Mouse (Mus musculus) limb, embryonic 12.5 days (tissue): ENCODE results near the gene Tmcc1. TPM values are rescaled to one million over a fixed set of nuclear protein-coding genes. Genes with fewer than 3 reads are reported as not detected.

Experiments used
- ATAC-seq: fragments of 200-750 bp; cut with Nextera tagmentation; 2 replicates; pipeline ENCODE4 v1.8.0; 2017; ENCODE audit warnings: low read depth, moderate TSS enrichment; ENCODE audit not compliant: insufficient number of reproducible peaks, insufficient read depth, low FRiP score, low TSS enrichment
- H3K27ac ChIP-seq: fragments of 300-500 bp; sonication (generic); 2 replicates; pipeline ENCODE4 v1.5.1; 2016; ENCODE audit warnings: mild to moderate bottlenecking, moderate library complexity
- H3K27me3 ChIP-seq: fragments of 300-500 bp; sonication (generic); 2 replicates; pipeline ENCODE4 v1.6.1; 2016; ENCODE audit warnings: mild to moderate bottlenecking, moderate library complexity
- H3K36me3 ChIP-seq: fragments of 300-500 bp; sonication (generic); 2 replicates; pipeline ENCODE4 v1.6.1; 2016; ENCODE audit warnings: mild to moderate bottlenecking, moderate library complexity
- H3K4me1 ChIP-seq: fragments of 300-500 bp; sonication (generic); replicated peaks from 2 replicates; pipeline ENCODE4 v1.6.1; 2016
- H3K4me2 ChIP-seq: fragments of 300-500 bp; sonication (generic); 2 replicates; pipeline ENCODE4 v1.6.1; 2016; ENCODE audit warnings: mild to moderate bottlenecking, moderate library complexity
- H3K4me3 ChIP-seq: fragments of 300-500 bp; sonication (generic); replicated peaks from 2 replicates; pipeline ENCODE4 v1.5.1; 2016; ENCODE audit warnings: mild to moderate bottlenecking
- H3K9ac ChIP-seq: fragments of 300-500 bp; sonication (generic); replicated peaks from 2 replicates; pipeline ENCODE4 v1.6.1; 2016; ENCODE audit warnings: mild to moderate bottlenecking, moderate library complexity
- H3K9me3 ChIP-seq: fragments of 300-500 bp; sonication (generic); 2 replicates; pipeline ENCODE4 v1.6.1; 2016; ENCODE audit warnings: mild to moderate bottlenecking, moderate library complexity
- WGBS: fragments of 180-500 bp; shearing (Covaris S2); methylation state at CpG from one replicate; pipeline ENCODE4 v1.1.7; 2016; 5-methylcytosine and 5-hydroxymethylcytosine counted together
- polyA plus RNA-seq: library from polyadenylated mRNA; unstranded; fragments of >200 nt; fragmentation: Nextera tagmentation; extraction: Ambion mirVana; gene quantifications from 2 replicates; pipeline ENCODE4 v1.2.1, GENCODE M21; 2016

Tmcc1 gene
- polyA plus RNA-seq, 1 experiment from 2014 or later, result 19.4 TPM

DNA sequence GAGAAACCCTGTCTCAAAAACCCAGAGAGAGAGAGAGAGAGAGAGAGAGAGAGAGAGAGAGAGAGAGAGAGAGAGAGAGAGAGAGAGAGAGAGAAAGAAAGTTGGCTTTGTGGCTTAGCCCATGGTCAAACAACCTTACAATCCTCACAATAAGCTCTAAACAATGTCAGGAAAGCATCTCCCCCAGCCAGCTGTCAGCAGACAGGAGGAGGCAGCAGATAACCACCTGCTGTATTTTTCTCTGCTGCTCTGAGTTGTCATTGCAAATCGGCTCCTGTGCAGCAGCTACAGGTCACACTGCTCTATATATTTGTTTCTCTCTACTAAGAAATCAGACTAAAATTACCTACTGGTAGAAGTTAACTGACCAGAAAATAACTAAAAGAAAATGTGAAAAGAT lies 145.4 kb downstream of the Tmcc1 start:
- Histone ChIP-seq H3K9ac (no peak overlapping the region), H3K27ac (no peak overlapping the region), H3K4me1 (no peaks in the 10 kb centered on the region), H3K36me3 (peaks cover 8% of the 10 kb centered on the region), H3K4me2 (no peak overlapping the region), H3K4me3 (no peak overlapping the region), H3K9me3 (peaks cover under 1% of the 10 kb centered on the region; the same call in 1 of the 2 replicates), H3K27me3 (no peaks in the 10 kb centered on the region)
- ATAC-seq, result no peak
- 81% methylated on average over 1 of the region's 1 CpGs for WGBS

DNA sequence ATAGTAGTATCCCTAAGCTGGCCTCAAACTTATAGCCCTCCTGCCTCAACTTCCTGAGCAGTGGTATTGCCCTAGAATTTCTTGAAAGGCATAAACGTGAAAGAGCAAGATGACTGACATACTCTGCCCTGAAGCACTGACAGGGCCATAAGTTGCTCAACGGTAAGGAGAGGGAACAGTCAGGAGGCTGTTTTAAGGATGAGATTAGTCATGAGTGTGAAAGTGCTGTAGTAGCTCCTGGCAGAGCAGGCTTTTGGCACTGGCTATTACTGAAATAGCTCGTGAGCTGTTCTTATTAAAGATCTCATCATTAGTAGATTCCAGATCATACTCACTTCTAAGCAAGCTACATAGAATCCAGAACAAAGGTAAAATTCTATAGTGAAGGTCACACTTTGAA lies 145.9 kb downstream of the Tmcc1 start:
- WGBS, result 79% methylated on average over 3 of the region's 3 CpGs
- ATAC-seq, result no peak
- no peak overlapping the region for H3K9ac ChIP-seq

DNA sequence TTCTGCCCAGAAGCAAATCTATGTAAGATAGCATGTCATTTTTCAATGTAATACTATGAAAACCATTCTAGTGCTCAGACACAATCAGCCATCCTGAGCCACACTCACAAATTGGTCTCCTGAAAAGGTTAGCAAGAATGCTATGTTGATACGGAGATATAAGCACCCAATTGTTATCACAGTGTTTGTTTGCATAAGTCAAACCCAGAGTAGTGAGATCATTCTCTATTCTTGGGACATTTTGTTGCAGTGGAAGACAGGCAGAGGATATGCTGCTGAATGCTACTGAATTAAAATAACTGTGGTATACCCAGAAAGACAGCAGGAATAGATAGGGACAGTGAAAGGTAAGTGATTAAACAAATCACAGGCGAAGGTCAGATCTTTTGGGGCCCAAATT lies 149.2 kb downstream of the Tmcc1 start:
- Histone ChIP-seq H3K4me2 (no peak overlapping the region), H3K9ac (no peak overlapping the region), H3K36me3 (peaks cover 9% of the 10 kb centered on the region), H3K27ac (no peak overlapping the region), H3K27me3 (no peaks in the 10 kb centered on the region), H3K9me3 (peaks cover 4% of the 10 kb centered on the region), H3K4me1 (no peaks in the 10 kb centered on the region), H3K4me3 (no peak overlapping the region)
- WGBS, result 82% methylated on average over 2 of the region's 2 CpGs
- ATAC-seq, result no peak

More for the DNA sequence above, 145.9 kb downstream of the Tmcc1 start:
- H3K4me2 ChIP-seq, result no peak overlapping the region
- peaks cover 4% of the 10 kb centered on the region for H3K9me3 ChIP-seq
- H3K4me3 ChIP-seq, result no peak overlapping the region
- no peaks in the 10 kb centered on the region for H3K4me1 ChIP-seq
- no peaks in the 10 kb centered on the region for H3K27me3 ChIP-seq
- H3K36me3 ChIP-seq, result peaks cover 9% of the 10 kb centered on the region
- no peak overlapping the region for H3K27ac ChIP-seq

DNA sequence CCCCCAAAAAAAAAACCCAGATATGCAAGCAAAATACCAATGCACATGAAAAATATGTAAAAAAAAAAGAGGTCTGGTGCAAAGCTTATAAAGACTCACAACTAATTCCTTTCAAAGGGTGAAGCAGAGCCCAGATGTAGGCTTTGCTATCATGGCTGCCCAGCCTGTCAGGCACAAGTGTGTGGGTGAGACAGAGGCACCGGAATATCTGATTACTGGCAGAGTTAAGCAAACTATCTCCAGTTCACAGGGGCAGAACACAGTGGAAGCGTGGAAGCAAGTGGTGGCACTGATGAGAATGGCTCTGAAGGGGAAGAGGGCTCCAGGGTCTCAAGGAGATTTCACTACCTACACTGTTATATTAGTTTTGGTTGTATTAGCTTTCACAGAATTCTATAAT lies 155.1 kb downstream of the Tmcc1 start:
- H3K4me1 ChIP-seq, result no peaks in the 10 kb centered on the region
- H3K9me3 ChIP-seq, result peaks cover 4% of the 10 kb centered on the region
- H3K4me3 ChIP-seq, result no peak overlapping the region
- no peak overlapping the region for H3K27ac ChIP-seq
- ATAC-seq, result no peak
- no peak overlapping the region for H3K9ac ChIP-seq
- H3K4me2 ChIP-seq, result no peak overlapping the region
- WGBS, result 91% methylated on average over 2 of the region's 2 CpGs
- H3K36me3 ChIP-seq, result peaks cover 8% of the 10 kb centered on the region
- no peaks in the 10 kb centered on the region for H3K27me3 ChIP-seq

DNA sequence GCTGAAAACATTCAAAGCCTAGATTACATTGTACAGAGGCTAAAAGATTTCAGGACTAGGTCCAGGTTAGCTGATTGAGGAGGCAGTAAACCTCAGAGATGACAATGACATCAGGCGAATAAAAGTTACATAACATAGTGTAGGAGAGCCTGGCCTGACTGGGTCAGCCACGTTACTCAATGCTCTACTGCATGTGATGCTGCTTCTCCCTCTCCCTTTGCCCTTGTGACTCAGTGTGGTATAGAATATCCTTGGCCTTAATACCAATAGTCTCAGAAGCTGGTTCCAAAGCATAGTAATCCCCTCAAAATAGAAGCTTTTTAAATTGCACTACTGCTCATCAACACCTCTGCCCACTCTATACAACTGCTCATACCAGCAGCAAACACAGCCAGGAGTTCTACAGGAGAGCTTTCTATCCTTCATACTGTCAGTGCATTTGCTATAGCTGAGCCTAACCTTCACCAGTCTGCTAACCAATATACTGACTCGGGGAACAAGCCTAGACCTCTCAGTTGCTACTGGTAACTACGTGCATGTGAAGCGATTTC lies 155.9 kb downstream of the Tmcc1 start:
- H3K4me2 ChIP-seq, result no peak overlapping the region
- peaks cover 3% of the 10 kb centered on the region; the same call in 1 of the 2 replicates for H3K36me3 ChIP-seq
- H3K27ac ChIP-seq, result no peak overlapping the region
- no peaks in the 10 kb centered on the region for H3K9me3 ChIP-seq
- H3K4me3 ChIP-seq, result no peak overlapping the region
- H3K27me3 ChIP-seq, result no peaks in the 10 kb centered on the region
- WGBS, result 93% methylated on average over 5 of the region's 5 CpGs
- ATAC-seq, result no peak
- H3K4me1 ChIP-seq, result no peaks in the 10 kb centered on the region
- no peak overlapping the region for H3K9ac ChIP-seq

DNA sequence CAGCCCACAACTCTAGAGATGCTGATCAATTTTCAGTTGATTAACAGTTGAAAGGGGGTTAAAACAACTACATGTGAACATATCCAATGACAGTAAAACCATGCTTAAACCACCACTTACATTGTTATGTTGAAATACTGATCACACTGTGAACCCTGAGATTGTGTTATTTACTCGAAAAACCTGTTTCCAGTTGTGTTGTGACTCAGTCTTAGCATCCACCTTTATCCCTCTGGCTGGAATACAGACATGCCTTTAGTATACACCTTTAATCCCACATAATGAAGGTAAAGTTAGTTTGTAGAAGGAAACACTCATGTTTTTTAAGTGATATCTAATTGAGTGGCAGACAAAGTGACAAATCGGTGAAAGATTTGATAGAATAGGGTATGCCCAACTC lies 156.7 kb downstream of the Tmcc1 start:
- H3K4me2 ChIP-seq, result no peak overlapping the region
- H3K36me3 ChIP-seq, result peaks cover 3% of the 10 kb centered on the region; the same call in 1 of the 2 replicates
- WGBS, result 88% methylated on average over 2 of the region's 2 CpGs
- no peaks in the 10 kb centered on the region for H3K9me3 ChIP-seq
- ATAC-seq, result no peak
- H3K4me1 ChIP-seq, result no peaks in the 10 kb centered on the region
- H3K27me3 ChIP-seq, result no peaks in the 10 kb centered on the region
- no peak overlapping the region for H3K27ac ChIP-seq
- H3K9ac ChIP-seq, result no peak overlapping the region
- no peak overlapping the region for H3K4me3 ChIP-seq

DNA sequence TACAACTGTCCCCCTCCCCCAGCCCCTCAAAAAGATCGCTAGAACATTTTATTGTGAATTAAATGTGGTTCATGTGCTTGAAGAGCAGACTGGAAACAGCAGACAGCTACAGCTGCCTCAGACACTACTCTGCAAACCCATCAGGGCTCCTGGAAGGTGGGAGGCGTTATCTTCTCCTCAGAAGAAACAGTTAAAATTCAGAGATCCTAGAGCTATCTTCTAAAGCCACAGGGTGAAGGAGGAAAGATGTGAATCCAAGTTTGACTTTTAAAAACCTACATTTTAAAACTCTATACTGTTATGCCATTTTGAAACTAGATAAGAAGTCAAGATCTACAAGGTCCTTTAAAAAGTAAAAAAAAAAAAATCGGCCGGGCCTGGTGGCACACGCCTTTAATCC lies 162.2 kb downstream of the Tmcc1 start:
- Histone ChIP-seq H3K4me3 (no peak overlapping the region), H3K27ac (no peak overlapping the region), H3K9ac (no peak overlapping the region), H3K4me2 (no peak overlapping the region), H3K36me3 (peaks cover 2% of the 10 kb centered on the region; the same call in 1 of the 2 replicates), H3K4me1 (no peaks in the 10 kb centered on the region), H3K9me3 (no peaks in the 10 kb centered on the region), H3K27me3 (no peaks in the 10 kb centered on the region)
- WGBS, result 86% methylated on average over 5 of the region's 5 CpGs
- ATAC-seq, result no peak

DNA sequence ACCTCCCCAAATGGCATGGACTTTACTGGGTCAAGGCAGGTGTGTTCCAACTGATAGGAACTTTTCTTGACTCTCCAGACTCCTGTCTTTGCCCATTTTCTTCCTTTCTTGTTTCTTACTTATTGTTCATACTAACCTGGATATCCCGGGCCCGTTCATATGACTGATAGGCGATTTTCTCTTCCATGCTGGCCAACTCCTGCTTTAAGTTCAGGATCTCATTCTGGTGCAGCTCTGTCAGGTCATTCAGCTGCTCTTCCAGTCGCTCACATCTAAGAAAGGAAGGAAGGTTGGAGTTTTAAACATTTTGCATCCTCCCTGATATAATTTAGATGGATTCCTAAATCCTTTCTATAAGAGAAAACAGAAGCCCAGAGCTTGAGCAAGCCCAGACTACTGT lies 168.6 kb downstream of the Tmcc1 start:
- ATAC-seq, result no peak

DNA sequence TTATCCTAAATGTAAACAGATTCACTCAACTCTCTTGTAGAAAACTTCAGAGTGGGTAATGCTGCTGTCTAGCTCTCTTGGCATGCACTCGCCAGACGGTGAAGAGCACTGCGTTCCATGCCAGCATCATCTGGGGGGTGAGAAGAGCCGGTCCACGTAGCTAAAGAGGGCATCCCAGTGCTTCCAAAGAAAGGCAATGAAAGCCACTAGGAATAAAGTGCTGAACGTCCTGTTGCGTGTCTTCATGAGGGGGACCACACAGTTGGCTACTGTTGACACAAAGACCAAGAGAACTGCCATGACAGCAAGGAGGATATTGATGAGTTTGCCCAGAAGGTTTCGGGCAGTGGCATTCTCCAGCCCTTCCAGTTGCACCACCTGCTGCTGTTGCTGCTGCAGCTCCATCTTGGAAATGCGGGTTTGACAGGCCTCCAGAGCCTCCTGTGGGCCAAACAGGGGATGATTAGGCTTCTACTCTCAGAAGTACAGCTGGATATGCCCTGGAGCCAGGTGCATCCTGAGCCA lies 171.3 kb downstream of the Tmcc1 start:
- peaks cover 52% of the 10 kb centered on the region for H3K36me3 ChIP-seq
- no peak for ATAC-seq
- H3K9me3 ChIP-seq, result peaks cover 9% of the 10 kb centered on the region
- 83% methylated on average over 9 of the region's 9 CpGs for WGBS
- no peak overlapping the region for H3K9ac ChIP-seq
- no peaks in the 10 kb centered on the region for H3K4me1 ChIP-seq
- no peaks in the 10 kb centered on the region for H3K27me3 ChIP-seq
- H3K4me2 ChIP-seq, result no peak overlapping the region
- H3K4me3 ChIP-seq, result no peak overlapping the region
- no peak overlapping the region for H3K27ac ChIP-seq

More for the DNA sequence above, 168.6 kb downstream of the Tmcc1 start:
- WGBS, result 92% methylated on average over 4 of the region's 4 CpGs
- Histone ChIP-seq H3K9me3 (peaks cover 9% of the 10 kb centered on the region), H3K36me3 (peaks cover 47% of the 10 kb centered on the region), H3K4me1 (no peaks in the 10 kb centered on the region), H3K27ac (no peak overlapping the region), H3K27me3 (no peaks in the 10 kb centered on the region), H3K9ac (no peak overlapping the region), H3K4me3 (no peak overlapping the region), H3K4me2 (no peak overlapping the region)

DNA sequence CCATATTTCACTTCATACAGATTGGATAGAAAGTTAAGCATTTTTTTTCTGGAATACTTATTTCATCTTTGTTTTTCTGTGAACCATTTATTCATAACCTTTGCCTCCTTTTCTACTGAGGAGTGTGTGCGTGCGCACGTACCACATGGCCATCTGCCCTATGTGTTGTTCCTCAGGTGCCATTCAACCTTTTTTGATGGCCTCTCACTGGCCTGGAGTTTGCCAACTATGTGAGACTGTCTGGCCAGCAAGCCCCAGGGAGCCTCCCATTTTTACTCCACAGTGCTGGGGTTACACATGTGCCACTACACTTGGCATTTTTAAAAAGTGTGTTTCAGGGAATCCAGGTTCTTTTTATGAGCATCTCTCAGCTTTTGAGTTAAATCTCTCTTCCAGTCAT lies 177.4 kb downstream of the Tmcc1 start:
- no peak for ATAC-seq
- Histone ChIP-seq H3K4me3 (no peak overlapping the region), H3K36me3 (peaks cover 19% of the 10 kb centered on the region), H3K9me3 (no peaks in the 10 kb centered on the region), H3K9ac (no peak overlapping the region), H3K27ac (no peak overlapping the region), H3K4me1 (no peaks in the 10 kb centered on the region), H3K4me2 (no peak overlapping the region), H3K27me3 (no peaks in the 10 kb centered on the region)
- WGBS, result 89% methylated on average over 3 of the region's 3 CpGs

DNA sequence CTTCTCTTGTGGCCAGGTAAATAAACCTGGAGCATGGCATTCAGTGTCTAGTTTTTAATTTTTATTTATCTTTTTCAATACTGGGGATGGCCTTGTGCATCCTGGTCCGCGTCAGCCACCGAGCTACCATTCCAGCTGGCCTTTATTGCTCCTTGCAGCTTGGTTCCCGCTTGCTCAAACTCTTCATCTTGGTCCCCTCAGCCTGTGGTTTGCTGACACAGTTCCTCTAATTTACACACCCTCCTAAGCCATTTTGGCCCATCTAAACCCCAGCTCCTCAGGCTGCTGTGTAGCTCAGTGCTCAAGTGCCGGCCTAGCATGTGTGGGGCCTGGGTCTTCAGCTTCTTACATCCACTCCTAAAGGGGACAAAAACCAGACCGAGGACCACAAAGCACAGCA lies 179.2 kb downstream of the Tmcc1 start:
- Histone ChIP-seq H3K4me3 (no peak overlapping the region), H3K9ac (no peak overlapping the region), H3K4me2 (no peak overlapping the region), H3K27me3 (no peaks in the 10 kb centered on the region), H3K27ac (no peak overlapping the region), H3K9me3 (no peaks in the 10 kb centered on the region), H3K36me3 (peaks cover 3% of the 10 kb centered on the region; the same call in 1 of the 2 replicates), H3K4me1 (no peaks in the 10 kb centered on the region)
- no peak for ATAC-seq
- 69% methylated on average over 6 of the region's 6 CpGs for WGBS

DNA sequence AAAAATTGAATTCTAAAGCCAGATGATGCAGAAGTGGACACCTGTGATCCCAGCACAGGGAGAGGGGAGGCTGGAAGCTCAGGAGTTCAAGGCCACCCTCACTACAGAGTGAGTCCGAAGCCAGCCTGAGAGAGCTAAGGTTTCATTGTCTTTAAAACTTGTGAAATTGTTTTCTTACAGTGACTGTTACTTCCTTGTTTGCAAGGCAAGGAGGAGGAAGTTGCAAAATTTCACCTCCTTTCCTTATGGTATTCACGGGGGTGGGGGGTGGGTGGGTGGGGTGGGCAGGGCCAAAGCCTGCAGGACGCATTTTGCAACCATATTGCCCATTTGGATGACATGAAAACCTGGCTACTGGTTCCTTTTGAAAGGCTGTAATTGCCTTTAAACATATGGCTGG lies 179.6 kb downstream of the Tmcc1 start:
- no peaks in the 10 kb centered on the region for H3K27me3 ChIP-seq
- H3K9me3 ChIP-seq, result no peaks in the 10 kb centered on the region
- no peak for ATAC-seq
- no peak overlapping the region for H3K27ac ChIP-seq
- no peaks in the 10 kb centered on the region for H3K4me1 ChIP-seq
- H3K36me3 ChIP-seq, result no peaks in the 10 kb centered on the region
- 50% methylated on average over 3 of the region's 3 CpGs for WGBS
- no peak overlapping the region for H3K9ac ChIP-seq
- H3K4me3 ChIP-seq, result no peak overlapping the region
- H3K4me2 ChIP-seq, result no peak overlapping the region
